Mouse (Mus musculus): ENCODE measurements around the gene Fyb.

- no peak for TF ChIP-seq POLR2A (IDR thresholded peaks at IDR 0.05; ENCODE audit: control insufficient read depth, low read depth, low read length)
- TF ChIP-seq CTCF (IDR thresholded peaks at IDR 0.05; ENCODE audit: control insufficient read depth, insufficient read depth, insufficient replicate concordance, low read depth, low read length), result no peak
Measured at GRCm38 (mm10) chr15:6629174-6629573, 106.5 kb downstream of the Fyb start.

Measured in testis, adult 2 months (tissue).